In the genomic region with DNA sequence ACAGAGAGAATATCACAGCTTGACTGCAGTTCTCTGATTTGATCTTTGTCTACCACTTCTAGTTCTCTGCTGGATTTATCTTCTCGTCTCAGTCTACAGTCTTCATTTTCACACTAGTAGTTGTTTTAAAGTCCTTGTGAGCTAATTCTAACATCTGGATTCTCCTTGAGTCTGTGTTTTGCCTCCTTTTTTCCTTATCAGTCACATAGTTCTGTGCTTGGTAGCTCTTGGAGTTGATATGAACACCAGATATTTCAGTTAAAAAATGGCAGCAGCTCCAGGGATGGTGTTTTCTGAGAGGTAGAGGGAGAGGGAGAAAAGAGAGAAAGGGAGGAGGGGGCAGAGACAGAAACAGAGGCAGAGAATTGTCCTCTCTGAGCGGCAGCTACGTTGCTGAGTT, we compare ENCODE assay signal across 27 mouse cellular contexts.
"Had no signal": no experiment of that assay in that cellular context is flagged by ENCODE, and none has a peak within 500 bp of the region (broad histone marks: within the 10 kb centered on the region; RNA-seq: fewer than 3 reads in every experiment).

No protein-coding gene starts in this region.

- H3K9ac ChIP-seq: embryonic facial prominence, embryonic 12.5 days; embryonic facial prominence, embryonic 13.5 days; embryonic facial prominence, embryonic 15.5 days; forebrain, embryonic 12.5 days; forebrain, embryonic 13.5 days; forebrain, embryonic 15.5 days; forebrain, postnatal 0 days had no signal

- H3K27me3 ChIP-seq: embryonic facial prominence, embryonic 12.5 days; embryonic facial prominence, embryonic 13.5 days; embryonic facial prominence, embryonic 15.5 days; forebrain, embryonic 12.5 days; forebrain, embryonic 13.5 days; forebrain, embryonic 15.5 days had no signal

- DNase-seq: cerebellum, adult 9-10 months; cerebellum, adult 9-11 months; cerebellum, postnatal 10 days; cerebellum, postnatal 14 days; cerebellum, postnatal 25 days; cerebellum, postnatal 36 days; embryo, embryonic 11 days; forebrain, postnatal 0 days; gastrocnemius, adult 2 months; gastrocnemius, postnatal 10 days; gastrocnemius, postnatal 14 days; gastrocnemius, postnatal 25 days; gastrocnemius, postnatal 36 days; heart, adult 18-20 months; heart, adult 2 months had no signal

- H3K27ac ChIP-seq: embryonic facial prominence, embryonic 10.5 days; embryonic facial prominence, embryonic 12.5 days; embryonic facial prominence, embryonic 13.5 days; embryonic facial prominence, embryonic 15.5 days; forebrain, embryonic 10.5 days; forebrain, embryonic 12.5 days; forebrain, embryonic 13.5 days; forebrain, embryonic 15.5 days; gastrocnemius, adult 2 months; heart, adult 2 months; heart, embryonic 10.5 days had no signal

- H3K4me3 ChIP-seq: embryonic facial prominence, embryonic 10.5 days; embryonic facial prominence, embryonic 12.5 days; embryonic facial prominence, embryonic 13.5 days; embryonic facial prominence, embryonic 15.5 days; erythroblast, embryonic 14.5 days; forebrain, embryonic 10.5 days; forebrain, embryonic 12.5 days; forebrain, embryonic 13.5 days; forebrain, embryonic 15.5 days; gastrocnemius, adult 2 months; heart, adult 2 months; heart, embryonic 10.5 days had no signal

- ATAC-seq: forebrain, embryonic 13.5 days; forebrain, embryonic 14.5 days; forebrain, embryonic 15.5 days; forebrain, embryonic 16.5 days; forebrain, postnatal 0 days had no signal

- H3K4me1 ChIP-seq: embryonic facial prominence, embryonic 12.5 days; forebrain, embryonic 10.5 days; forebrain, embryonic 12.5 days; forebrain, embryonic 13.5 days; forebrain, embryonic 15.5 days had no signal

- H3K36me3 ChIP-seq: embryonic facial prominence, embryonic 10.5 days; embryonic facial prominence, embryonic 12.5 days; embryonic facial prominence, embryonic 13.5 days; embryonic facial prominence, embryonic 15.5 days; forebrain, embryonic 10.5 days; forebrain, embryonic 12.5 days; forebrain, embryonic 15.5 days; heart, embryonic 10.5 days had no signal

- H3K9me3 ChIP-seq: embryonic facial prominence, embryonic 10.5 days; embryonic facial prominence, embryonic 12.5 days; embryonic facial prominence, embryonic 13.5 days; embryonic facial prominence, embryonic 15.5 days; forebrain, embryonic 10.5 days; forebrain, embryonic 12.5 days; forebrain, embryonic 13.5 days; forebrain, embryonic 15.5 days; heart, embryonic 10.5 days had no signal
